Comparison of ENCODE assay signal across 13 mouse cellular contexts in the genomic region with DNA sequence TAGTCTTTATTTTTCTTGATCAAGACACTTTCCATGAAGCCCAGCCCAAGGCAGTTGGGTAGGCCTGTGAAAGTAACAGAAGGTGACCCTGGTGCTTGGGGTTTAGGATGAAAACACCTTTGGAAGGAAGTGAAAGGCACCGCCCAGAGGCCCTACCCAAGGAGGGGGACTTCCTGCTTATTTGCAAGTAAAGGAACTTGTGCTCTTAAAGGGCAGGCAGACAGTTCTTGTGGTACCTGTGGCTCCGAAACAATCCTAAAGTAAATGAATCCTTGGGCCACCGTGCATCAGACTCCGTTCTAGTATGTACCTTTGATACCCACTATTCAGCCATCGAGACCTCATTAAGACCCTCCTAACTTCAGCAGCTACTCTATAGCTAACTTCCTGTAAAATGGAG. TPM values are rescaled to one million over a fixed set of nuclear protein-coding genes. Genes with fewer than 3 reads are reported as not detected.
DNase-seq lines count a peak whose midpoint lies in the region; ATAC-seq and TF ChIP-seq lines count a peak whose summit lies in the region.
"Had no signal": no experiment of that assay in that cellular context is flagged by ENCODE, and none has a peak within 500 bp of the region (broad histone marks: within the 10 kb centered on the region; RNA-seq: fewer than 3 reads in every experiment).

No protein-coding gene starts in this region.

- H3K36me3 ChIP-seq in lung, postnatal 0 days (ENCODE audit: insufficient read depth, low read length), result no peaks in the 10 kb centered on the region
- H3K36me3 ChIP-seq in heart, embryonic 11.5 days (ENCODE audit: control insufficient read depth, insufficient read depth, low read length), result no peaks in the 10 kb centered on the region
- H3K36me3 ChIP-seq: limb, embryonic 13.5 days had no signal

- no peak overlapping the region for H3K4me3 ChIP-seq in lung, postnatal 0 days (ENCODE audit: low read depth, low read length)
- no peak overlapping the region for H3K4me3 ChIP-seq in heart, embryonic 11.5 days (ENCODE audit: low read depth, low read length)
- H3K4me3 ChIP-seq: limb, embryonic 13.5 days had no signal

- H3K27me3 ChIP-seq in lung, postnatal 0 days (replicated peaks; ENCODE audit: insufficient read depth, low read length), result no peaks in the 10 kb centered on the region
- H3K27me3 ChIP-seq in heart, embryonic 11.5 days (ENCODE audit: control insufficient read depth, insufficient read depth, low read length), result no peaks in the 10 kb centered on the region

- no peak overlapping the region for H3K4me2 ChIP-seq in lung, postnatal 0 days (replicated peaks; ENCODE audit: low read depth, low read length)
- H3K4me2 ChIP-seq in heart, embryonic 11.5 days, result no peak overlapping the region
- H3K4me2 ChIP-seq: limb, embryonic 13.5 days had no signal

- no peak for ATAC-seq in lung, postnatal 0 days
- ATAC-seq in megakaryocyte, adult 5-6 weeks (ENCODE audit: poor library complexity, severe bottlenecking), result peak; percentile 30
- no peak for ATAC-seq in heart, embryonic 11.5 days (replicated peaks; ENCODE audit: insufficient number of reproducible peaks, low FRiP score, low TSS enrichment)

- H3K4me1 ChIP-seq in lung, postnatal 0 days (ENCODE audit: insufficient read depth, low read depth, low read length), result no peaks in the 10 kb centered on the region
- no peaks in the 10 kb centered on the region for H3K4me1 ChIP-seq in heart, embryonic 11.5 days (ENCODE audit: control insufficient read depth, insufficient read depth, low read length)
- H3K4me1 ChIP-seq: limb, embryonic 13.5 days had no signal

- intact Hi-C loops in heart, postnatal 14 days (cut with DNase I), result no loop called here

- no peak for TF ChIP-seq CTCF in lung, postnatal 0 days (IDR thresholded peaks at IDR 0.05)

- no peak overlapping the region for H3K9ac ChIP-seq in lung, postnatal 0 days (replicated peaks; ENCODE audit: low read depth)
- H3K9ac ChIP-seq in heart, embryonic 11.5 days (ENCODE audit: low read depth, low read length), result no peak overlapping the region
- H3K9ac ChIP-seq: limb, embryonic 13.5 days had no signal

- 0 out of 2 replicates have a peak overlapping the region, but pooled peaks have one; percentile 14 for H3K27ac ChIP-seq in lung, postnatal 0 days (ENCODE audit: low read length)
- H3K27ac ChIP-seq in heart, embryonic 11.5 days (ENCODE audit: low read depth, low read length), result no peak overlapping the region
- H3K27ac ChIP-seq: limb, embryonic 13.5 days had no signal

- DNase-seq in lung, postnatal 0 days (ENCODE audit: low spot score), result no peak
- DNase-seq in lung, postnatal 14 days, result no peak
- peak; percentile 21 for DNase-seq in ES-CJ7 (ENCODE audit: low read depth, low spot score)
- peak; percentile 53 for DNase-seq in thymus, postnatal 0 days (ENCODE audit: low spot score)
- DNase-seq in urinary bladder, adult 2 months (ENCODE audit: low spot score), result no peak
- no peak for DNase-seq in heart, postnatal 14 days
- DNase-seq: cerebellum, adult 9-11 months; kidney, postnatal 4 days; lung, postnatal 10 days; right cerebral cortex, postnatal 25 days had no signal

- no peaks in the 10 kb centered on the region for H3K9me3 ChIP-seq in lung, postnatal 0 days (ENCODE audit: low read length)
- H3K9me3 ChIP-seq in heart, embryonic 11.5 days (replicated peaks; ENCODE audit: control insufficient read depth, low read length), result no peaks in the 10 kb centered on the region
- H3K9me3 ChIP-seq: limb, embryonic 13.5 days had no signal

- TF ChIP-seq EP300 in lung, postnatal 0 days (IDR thresholded peaks at IDR 0.05), result no peak

- WGBS in lung, postnatal 0 days, result 85% methylated on average over 5 of the region's 5 CpGs
- 81% methylated on average over 5 of the region's 5 CpGs for WGBS in heart, embryonic 11.5 days (ENCODE audit: insufficient replicate concordance)

RNA-seq across cellular contexts. Expression of gene Tmsb4x, which starts 17.5 kb away (rescaled TPM):
- polyA plus RNA-seq in lung, postnatal 0 days (2015; fragmentation: Nextera tagmentation; extraction: Ambion mirVana), result 7,609 and 7,998 TPM in 2 replicates
- 11,237 and 11,623 TPM in 2 replicates for total RNA-seq in megakaryocyte, adult 5-6 weeks (2015)
- total RNA-seq in megakaryocyte, adult 5-6 weeks (2017), result 5,986 and 6,405 TPM in 2 replicates
- polyA plus RNA-seq in thymus, postnatal 0 days (2015; fragmentation: Nextera tagmentation; extraction: Ambion mirVana), result 6,098 and 6,310 TPM in 2 replicates
- polyA plus RNA-seq in urinary bladder, adult 2 months (2012; rRNA removed), result 4,214 and 4,914 TPM in 2 replicates
- 2,694 and 2,831 TPM in 2 replicates for polyA plus RNA-seq in heart, embryonic 11.5 days (2014; fragmentation: Nextera tagmentation; extraction: Ambion mirVana)
- 100 to 1,000 TPM; 543 to 602 TPM for total RNA-seq in heart, postnatal 14 days (2021)

RNA-seq across cellular contexts. Expression of gene Tlr8, which starts 37.6 kb away (rescaled TPM):
- 1.5 and 1.9 TPM in 2 replicates for polyA plus RNA-seq in lung, postnatal 0 days (2015; fragmentation: Nextera tagmentation; extraction: Ambion mirVana)
- total RNA-seq in megakaryocyte, adult 5-6 weeks (2015), result 120 and 131 TPM in 2 replicates
- total RNA-seq in megakaryocyte, adult 5-6 weeks (2017), result 102 and 107 TPM in 2 replicates
- polyA plus RNA-seq in thymus, postnatal 0 days (2015; fragmentation: Nextera tagmentation; extraction: Ambion mirVana), result 0.59 and 0.79 TPM in 2 replicates
- polyA plus RNA-seq in urinary bladder, adult 2 months (2012; rRNA removed), result 1.9 TPM in 2 replicates
- polyA plus RNA-seq in heart, embryonic 11.5 days (2014; fragmentation: Nextera tagmentation; extraction: Ambion mirVana), result 0.06 and 0.17 TPM in 2 replicates
- 1 to 10 TPM; 1.9 to 2.2 TPM for total RNA-seq in heart, postnatal 14 days (2021)

Comparison
In these comparisons a context has a peak if more than half of its experiments do, and no peak if none do; other contexts are left out.
1. DNase-seq: peak in ES-CJ7 (single experiment) and thymus, postnatal 0 days (single experiment); none in lung, postnatal 0 days (single experiment), lung, postnatal 14 days (single experiment), urinary bladder, adult 2 months (single experiment) and heart, postnatal 14 days (0 of 2).